Comparison of ENCODE assay signal across 16 mouse cellular contexts in genomic region chr14:56620425-56620824, GRCm38 (mm10). TPM values are rescaled to one million over a fixed set of nuclear protein-coding genes. Genes with fewer than 3 reads are reported as not detected.
A peak's percentile ranks its signal among the peaks of the same experiment; 100 is the strongest.
DNase-seq lines count a peak whose midpoint lies in the region; ATAC-seq and TF ChIP-seq lines count a peak whose summit lies in the region.
"Had no signal": no experiment of that assay in that cellular context is flagged by ENCODE, and none has a peak within 500 bp of the region (broad histone marks: within the 10 kb centered on the region; RNA-seq: fewer than 3 reads in every experiment).

No protein-coding gene starts in this region.

- no peak overlapping the region for H3K27ac ChIP-seq in heart, embryonic 11.5 days (ENCODE audit: low read depth, low read length)
- no peak overlapping the region for H3K27ac ChIP-seq in midbrain, embryonic 14.5 days (replicated peaks; ENCODE audit: low read depth, low read length)
- no peak overlapping the region for H3K27ac ChIP-seq in midbrain, embryonic 16.5 days (ENCODE audit: low read length)
- H3K27ac ChIP-seq: embryonic facial prominence, embryonic 12.5 days; heart, embryonic 13.5 days; midbrain, embryonic 13.5 days had no signal

- H3K4me1 ChIP-seq in heart, embryonic 11.5 days (ENCODE audit: control insufficient read depth, insufficient read depth, low read length) = no peaks in the 10 kb centered on the region
- H3K4me1 ChIP-seq in lung, adult 2 months (ENCODE audit: control insufficient read depth, insufficient read depth, low read length) = no peaks in the 10 kb centered on the region
- no peaks in the 10 kb centered on the region for H3K4me1 ChIP-seq in midbrain, embryonic 14.5 days (ENCODE audit: control insufficient read depth, insufficient read depth, low read length)
- no peaks in the 10 kb centered on the region for H3K4me1 ChIP-seq in midbrain, embryonic 16.5 days (ENCODE audit: control insufficient read depth, insufficient read depth, low read length)
- H3K4me1 ChIP-seq: embryonic facial prominence, embryonic 12.5 days; heart, embryonic 13.5 days; midbrain, embryonic 13.5 days had no signal

- TF ChIP-seq POLR2A in lung, adult 2 months (IDR thresholded peaks at IDR 0.05; ENCODE audit: borderline replicate concordance, extremely low read depth, low read depth, low read length) = no peak

- no peak for ATAC-seq in heart, embryonic 11.5 days (replicated peaks; ENCODE audit: insufficient number of reproducible peaks, low FRiP score, low TSS enrichment)
- no peak for ATAC-seq in midbrain, embryonic 14.5 days (ENCODE audit: low FRiP score, low TSS enrichment)
- no peak for ATAC-seq in midbrain, embryonic 16.5 days
- ATAC-seq: forebrain, postnatal 0 days; midbrain, embryonic 13.5 days had no signal

- WGBS in heart, embryonic 11.5 days (ENCODE audit: insufficient replicate concordance) = 85% methylated on average over 8 of the region's 8 CpGs
- 66% methylated on average over 8 of the region's 8 CpGs for WGBS in lung, adult 2 months
- 90% methylated on average over 8 of the region's 8 CpGs for WGBS in midbrain, embryonic 14.5 days
- 93% methylated on average over 8 of the region's 8 CpGs for WGBS in midbrain, embryonic 16.5 days

- H3K36me3 ChIP-seq in heart, embryonic 11.5 days (ENCODE audit: control insufficient read depth, insufficient read depth, low read length) = peaks cover 18% of the 10 kb centered on the region
- H3K36me3 ChIP-seq in midbrain, embryonic 14.5 days (ENCODE audit: control insufficient read depth, insufficient read depth, low read length) = no peaks in the 10 kb centered on the region
- H3K36me3 ChIP-seq in midbrain, embryonic 16.5 days (ENCODE audit: control insufficient read depth, insufficient read depth, low read length) = no peaks in the 10 kb centered on the region
- H3K36me3 ChIP-seq: embryonic facial prominence, embryonic 12.5 days; midbrain, embryonic 13.5 days had no signal

- no peak overlapping the region for H3K4me3 ChIP-seq in heart, embryonic 11.5 days (ENCODE audit: low read depth, low read length)
- no peak overlapping the region for H3K4me3 ChIP-seq in lung, adult 2 months (replicated peaks; ENCODE audit: extremely low read depth, low read depth, low read length)
- H3K4me3 ChIP-seq in midbrain, embryonic 14.5 days (replicated peaks; ENCODE audit: low read depth, low read length) = no peak overlapping the region
- H3K4me3 ChIP-seq in midbrain, embryonic 16.5 days (ENCODE audit: low read depth, low read length) = no peak overlapping the region
- H3K4me3 ChIP-seq: embryonic facial prominence, embryonic 12.5 days; heart, embryonic 13.5 days; midbrain, embryonic 13.5 days had no signal

- H3K9ac ChIP-seq in heart, embryonic 11.5 days (ENCODE audit: low read depth, low read length) = no peak overlapping the region
- no peak overlapping the region for H3K9ac ChIP-seq in midbrain, embryonic 14.5 days (replicated peaks; ENCODE audit: low read length)
- no peak overlapping the region for H3K9ac ChIP-seq in midbrain, embryonic 16.5 days (ENCODE audit: low read depth, low read length)
- H3K9ac ChIP-seq: embryonic facial prominence, embryonic 12.5 days; forebrain, postnatal 0 days; heart, embryonic 13.5 days; midbrain, embryonic 13.5 days had no signal

- peak; percentile 28 to 55 for DNase-seq in heart, adult 18-20 months
- DNase-seq in adrenal gland, postnatal 10 days = peak; percentile 22
- DNase-seq in fat pad, adult 2 months (ENCODE audit: extremely low read depth, low read depth, low spot score) = peak; percentile 39
- DNase-seq in lung, adult 2 months = peak; percentile 16
- DNase-seq in midbrain, embryonic 14.5 days = no peak
- DNase-seq in adipocyte (ENCODE audit: low spot score) = no peak
- DNase-seq: B cell, adult 2 months; cerebellum, adult 8-10 months; forebrain, postnatal 0 days; kidney, adult 2 months; kidney, postnatal 36 days had no signal

- no peaks in the 10 kb centered on the region for H3K9me3 ChIP-seq in heart, embryonic 11.5 days (replicated peaks; ENCODE audit: control insufficient read depth, low read length)
- H3K9me3 ChIP-seq in midbrain, embryonic 14.5 days (ENCODE audit: control insufficient read depth, low read length) = no peaks in the 10 kb centered on the region
- no peaks in the 10 kb centered on the region for H3K9me3 ChIP-seq in midbrain, embryonic 16.5 days (replicated peaks; ENCODE audit: control insufficient read depth, low read length, poor library complexity, severe bottlenecking)
- H3K9me3 ChIP-seq: embryonic facial prominence, embryonic 12.5 days; heart, embryonic 13.5 days; midbrain, embryonic 13.5 days had no signal

- no peak for TF ChIP-seq CTCF in lung, adult 2 months (IDR thresholded peaks at IDR 0.05; ENCODE audit: insufficient read depth, low read length)

- no peaks in the 10 kb centered on the region for H3K27me3 ChIP-seq in heart, embryonic 11.5 days (ENCODE audit: control insufficient read depth, insufficient read depth, low read length)
- H3K27me3 ChIP-seq in midbrain, embryonic 14.5 days (ENCODE audit: control insufficient read depth, insufficient read depth, low read length) = no peaks in the 10 kb centered on the region
- no peaks in the 10 kb centered on the region for H3K27me3 ChIP-seq in midbrain, embryonic 16.5 days (ENCODE audit: control insufficient read depth, insufficient read depth, low read depth, low read length)
- H3K27me3 ChIP-seq: embryonic facial prominence, embryonic 12.5 days; heart, embryonic 13.5 days; midbrain, embryonic 13.5 days had no signal

- no peak overlapping the region for H3K4me2 ChIP-seq in heart, embryonic 11.5 days
- H3K4me2 ChIP-seq in midbrain, embryonic 14.5 days (ENCODE audit: low read length) = no peak overlapping the region
- H3K4me2 ChIP-seq in midbrain, embryonic 16.5 days (ENCODE audit: low read length) = no peak overlapping the region
- H3K4me2 ChIP-seq: embryonic facial prominence, embryonic 12.5 days; heart, embryonic 13.5 days; midbrain, embryonic 13.5 days had no signal

RNA-seq across cellular contexts. Expression of gene Parp4, which starts 45.0 kb away (rescaled TPM):
- 10 to 100 TPM; 31.7 to 33.3 TPM for total RNA-seq in heart, adult 18-20 months (2021)
- 8.9 and 12.6 TPM in 2 replicates for polyA plus RNA-seq in heart, embryonic 11.5 days (2014; fragmentation: Nextera tagmentation; extraction: Ambion mirVana)
- total RNA-seq in adrenal gland, postnatal 10 days (2021) = 10 to 100 TPM; 20.1 to 25.6 TPM
- 7.2 and 14.4 TPM in 2 replicates for polyA plus RNA-seq in lung, adult 2 months (2012; rRNA removed)
- 0.61 and 1.1 TPM in 2 replicates for polyA plus RNA-seq in midbrain, embryonic 14.5 days (2014; fragmentation: Nextera tagmentation; extraction: Ambion mirVana)
- 0.93 and 1.5 TPM in 2 replicates for polyA plus RNA-seq in midbrain, embryonic 16.5 days (2015; fragmentation: Nextera tagmentation; extraction: Ambion mirVana)

RNA-seq across cellular contexts. Expression of gene Cenpj, which starts 45.2 kb away (rescaled TPM):
- total RNA-seq in heart, adult 18-20 months (2021) = 1 to 10 TPM; 2.8 to 3.5 TPM
- polyA plus RNA-seq in heart, embryonic 11.5 days (2014; fragmentation: Nextera tagmentation; extraction: Ambion mirVana) = 9.3 and 13.0 TPM in 2 replicates
- 1 to 10 TPM; 7.2 to 8.0 TPM for total RNA-seq in adrenal gland, postnatal 10 days (2021)
- 0.68 and 3.3 TPM in 2 replicates for polyA plus RNA-seq in lung, adult 2 months (2012; rRNA removed)
- polyA plus RNA-seq in midbrain, embryonic 14.5 days (2014; fragmentation: Nextera tagmentation; extraction: Ambion mirVana) = 4.1 and 9.2 TPM in 2 replicates
- polyA plus RNA-seq in midbrain, embryonic 16.5 days (2015; fragmentation: Nextera tagmentation; extraction: Ambion mirVana) = 5.3 TPM in 2 replicates

RNA-seq across cellular contexts. Expression of gene Mphosph8, which starts 47.6 kb away (rescaled TPM):
- total RNA-seq in heart, adult 18-20 months (2021) = 10 to 100 TPM; 27.0 to 29.0 TPM
- polyA plus RNA-seq in heart, embryonic 11.5 days (2014; fragmentation: Nextera tagmentation; extraction: Ambion mirVana) = 28.0 and 34.9 TPM in 2 replicates
- 10 to 100 TPM; 22.0 to 25.1 TPM for total RNA-seq in adrenal gland, postnatal 10 days (2021)
- 3.3 and 5.8 TPM in 2 replicates for polyA plus RNA-seq in lung, adult 2 months (2012; rRNA removed)
- 37.2 and 42.6 TPM in 2 replicates for polyA plus RNA-seq in midbrain, embryonic 14.5 days (2014; fragmentation: Nextera tagmentation; extraction: Ambion mirVana)
- 42.4 TPM in 2 replicates for polyA plus RNA-seq in midbrain, embryonic 16.5 days (2015; fragmentation: Nextera tagmentation; extraction: Ambion mirVana)

Comparison
In these comparisons a context has a peak if more than half of its experiments do, and no peak if none do; other contexts are left out.
1. DNase-seq: peak in heart, adult 18-20 months (2 of 2), adrenal gland, postnatal 10 days (single experiment), fat pad, adult 2 months (single experiment) and lung, adult 2 months (single experiment); none in midbrain, embryonic 14.5 days (single experiment) and adipocyte (single experiment).